Mouse (Mus musculus): ENCODE results near the gene Abca3. TPM values are rescaled to one million over a fixed set of nuclear protein-coding genes. Genes with fewer than 3 reads are reported as not detected.

The Abca3 gene
- polyA plus RNA-seq, 1 experiment from 2014 or later, result 14.5 TPM

GRCm38 (mm10) chr17:24352370-24353194 is 832 bp downstream of the Abca3 start:
- WGBS, result 1% methylated on average over 36 of the region's 36 CpGs
- DNase-seq (ENCODE audit: low spot score) (no peak), ATAC-seq (no peak)
- H3K9ac ChIP-seq (ENCODE audit: low read length), result peak overlapping the region; percentile 90
- H3K4me1 ChIP-seq (ENCODE audit: control insufficient read depth, insufficient read depth, low read length), result peaks cover 8% of the 10 kb centered on the region; the same call in 1 of the 2 replicates
- no peaks in the 10 kb centered on the region for H3K36me3 ChIP-seq (ENCODE audit: control insufficient read depth, insufficient read depth, low read length)
- peaks cover 2% of the 10 kb centered on the region; the same call in 1 of the 2 replicates for H3K27me3 ChIP-seq (replicated peaks; ENCODE audit: control insufficient read depth, insufficient read depth, low read length)
- H3K4me3 ChIP-seq (ENCODE audit: low read depth, low read length), result peak overlapping the region; percentile 83
- H3K27ac ChIP-seq (ENCODE audit: low read depth, low read length), result peak overlapping the region; percentile 60
- H3K9me3 ChIP-seq (replicated peaks; ENCODE audit: control insufficient read depth, low read length), result no peaks in the 10 kb centered on the region
- H3K4me2 ChIP-seq (ENCODE audit: low read length), result peak overlapping the region; percentile 87

DNA sequence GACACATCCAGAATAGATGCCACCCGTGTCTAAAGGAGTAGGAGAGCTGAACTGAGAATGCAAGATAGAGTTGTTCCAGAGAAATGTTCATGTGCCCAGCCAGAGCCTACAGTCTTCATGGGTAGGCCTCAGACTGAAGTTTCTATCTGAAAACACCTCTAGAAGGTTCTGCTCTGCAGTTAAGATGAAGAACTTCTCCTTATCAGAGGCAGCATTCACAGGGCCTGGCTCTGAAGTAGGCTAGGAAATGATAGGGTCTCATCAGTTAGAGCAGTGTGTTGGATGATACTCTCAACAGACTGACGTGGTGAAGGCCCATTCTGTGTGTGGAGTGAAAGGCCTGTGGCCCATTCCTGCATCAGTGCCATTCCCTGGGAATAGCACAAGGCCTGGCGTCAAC is 2.2 kb downstream of the Abca3 start:
- Histone ChIP-seq H3K27ac (ENCODE audit: low read depth, low read length) (no peak overlapping the region), H3K36me3 (ENCODE audit: control insufficient read depth, insufficient read depth, low read length) (no peaks in the 10 kb centered on the region), H3K27me3 (replicated peaks; ENCODE audit: control insufficient read depth, insufficient read depth, low read length) (peaks cover 2% of the 10 kb centered on the region; the same call in 1 of the 2 replicates), H3K4me1 (ENCODE audit: control insufficient read depth, insufficient read depth, low read length) (peaks cover 8% of the 10 kb centered on the region; the same call in 1 of the 2 replicates), H3K9me3 (replicated peaks; ENCODE audit: control insufficient read depth, low read length) (no peaks in the 10 kb centered on the region), H3K4me2 (ENCODE audit: low read length) (no peak overlapping the region), H3K4me3 (ENCODE audit: low read depth, low read length) (no peak overlapping the region), H3K9ac (ENCODE audit: low read length) (no peak overlapping the region)
- 85% methylated on average over 3 of the region's 3 CpGs for WGBS
- ATAC-seq (no peak), DNase-seq (ENCODE audit: low spot score) (no peak)

GRCm38 (mm10) chr17:24355284-24355683 is 3.5 kb downstream of the Abca3 start:
- Histone ChIP-seq H3K27ac (ENCODE audit: low read depth, low read length) (no peak overlapping the region), H3K4me1 (ENCODE audit: control insufficient read depth, insufficient read depth, low read length) (peaks cover 8% of the 10 kb centered on the region; the same call in 1 of the 2 replicates), H3K9ac (ENCODE audit: low read length) (no peak overlapping the region), H3K4me2 (ENCODE audit: low read length) (no peak overlapping the region), H3K27me3 (replicated peaks; ENCODE audit: control insufficient read depth, insufficient read depth, low read length) (no peaks in the 10 kb centered on the region; the same call in 1 of the 2 replicates), H3K4me3 (ENCODE audit: low read depth, low read length) (no peak overlapping the region), H3K9me3 (replicated peaks; ENCODE audit: control insufficient read depth, low read length) (no peaks in the 10 kb centered on the region), H3K36me3 (ENCODE audit: control insufficient read depth, insufficient read depth, low read length) (0 out of 2 replicates have a peak, but pooled peaks cover 4% of the 10 kb centered on the region)
- WGBS, result 86% methylated on average over 8 of the region's 8 CpGs
- no peak for DNase-seq (ENCODE audit: low spot score)
- ATAC-seq, result no peak

DNA sequence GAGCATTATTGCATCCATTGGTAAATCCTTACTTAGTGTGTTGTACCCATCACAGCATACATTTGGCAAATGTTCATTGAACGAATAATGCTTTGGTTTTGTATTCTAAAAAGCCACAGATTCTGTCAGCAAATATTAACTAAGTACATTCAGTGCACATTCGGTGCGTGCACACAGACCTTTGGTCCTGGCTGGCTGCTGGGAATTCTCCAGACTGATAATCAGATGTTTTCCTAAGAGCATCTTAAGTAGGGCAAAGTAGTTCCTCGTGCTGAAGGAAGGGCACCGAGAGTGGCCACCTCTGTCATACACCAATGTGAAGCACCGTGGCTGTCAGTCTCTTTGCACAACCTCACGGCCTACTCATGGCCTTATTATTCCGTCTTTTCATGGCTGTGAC is 7.3 kb downstream of the Abca3 start:
- Histone ChIP-seq H3K27me3 (replicated peaks; ENCODE audit: control insufficient read depth, insufficient read depth, low read length) (no peaks in the 10 kb centered on the region), H3K9ac (ENCODE audit: low read length) (no peak overlapping the region), H3K4me1 (ENCODE audit: control insufficient read depth, insufficient read depth, low read length) (no peaks in the 10 kb centered on the region), H3K27ac (ENCODE audit: low read depth, low read length) (no peak overlapping the region), H3K4me3 (ENCODE audit: low read depth, low read length) (no peak overlapping the region), H3K36me3 (ENCODE audit: control insufficient read depth, insufficient read depth, low read length) (0 out of 2 replicates have a peak, but pooled peaks cover 4% of the 10 kb centered on the region), H3K9me3 (replicated peaks; ENCODE audit: control insufficient read depth, low read length) (no peaks in the 10 kb centered on the region), H3K4me2 (ENCODE audit: low read length) (no peak overlapping the region)
- DNase-seq (ENCODE audit: low spot score), result no peak
- no peak for ATAC-seq
- WGBS, result 88% methylated on average over 8 of the region's 8 CpGs

- no peak overlapping the region for H3K4me3 ChIP-seq (ENCODE audit: low read depth, low read length)
- H3K27ac ChIP-seq (ENCODE audit: low read depth, low read length), result no peak overlapping the region
- no peaks in the 10 kb centered on the region for H3K4me1 ChIP-seq (ENCODE audit: control insufficient read depth, insufficient read depth, low read length)
- H3K9me3 ChIP-seq (replicated peaks; ENCODE audit: control insufficient read depth, low read length), result no peaks in the 10 kb centered on the region
- H3K9ac ChIP-seq (ENCODE audit: low read length), result no peak overlapping the region
- no peak overlapping the region for H3K4me2 ChIP-seq (ENCODE audit: low read length)
- ATAC-seq (no peak), DNase-seq (ENCODE audit: low spot score) (no peak)
- no peaks in the 10 kb centered on the region for H3K27me3 ChIP-seq (replicated peaks; ENCODE audit: control insufficient read depth, insufficient read depth, low read length)
- H3K36me3 ChIP-seq (ENCODE audit: control insufficient read depth, insufficient read depth, low read length), result 0 out of 2 replicates have a peak, but pooled peaks cover 4% of the 10 kb centered on the region
- WGBS, result 64% methylated on average over 2 of the region's 2 CpGs
Measured at GRCm38 (mm10) chr17:24359903-24360302, 8.2 kb downstream of the Abca3 start.

DNA sequence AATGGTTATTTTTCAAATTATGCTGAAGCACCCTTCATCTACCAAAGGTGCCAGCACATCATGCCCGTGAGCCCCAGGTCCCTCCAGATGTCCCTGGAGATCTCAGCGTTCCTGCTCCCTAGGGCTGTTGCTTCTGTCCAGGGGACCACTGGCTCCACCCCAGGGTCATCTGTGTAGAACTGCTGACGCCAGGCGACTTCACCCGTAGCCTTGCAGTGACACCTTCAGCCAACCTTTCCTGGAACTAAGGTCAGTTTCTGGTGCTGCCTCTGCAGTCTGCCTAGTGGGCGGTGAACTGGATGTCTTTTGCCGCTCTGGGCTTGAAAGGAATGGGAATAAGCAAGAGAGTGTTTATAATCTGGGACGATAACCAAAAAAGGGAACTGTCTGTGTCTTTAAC is 9.1 kb downstream of the Abca3 start:
- ATAC-seq, result no peak
- no peaks in the 10 kb centered on the region for H3K27me3 ChIP-seq (replicated peaks; ENCODE audit: control insufficient read depth, insufficient read depth, low read length)
- WGBS, result 91% methylated on average over 8 of the region's 8 CpGs

DNA sequence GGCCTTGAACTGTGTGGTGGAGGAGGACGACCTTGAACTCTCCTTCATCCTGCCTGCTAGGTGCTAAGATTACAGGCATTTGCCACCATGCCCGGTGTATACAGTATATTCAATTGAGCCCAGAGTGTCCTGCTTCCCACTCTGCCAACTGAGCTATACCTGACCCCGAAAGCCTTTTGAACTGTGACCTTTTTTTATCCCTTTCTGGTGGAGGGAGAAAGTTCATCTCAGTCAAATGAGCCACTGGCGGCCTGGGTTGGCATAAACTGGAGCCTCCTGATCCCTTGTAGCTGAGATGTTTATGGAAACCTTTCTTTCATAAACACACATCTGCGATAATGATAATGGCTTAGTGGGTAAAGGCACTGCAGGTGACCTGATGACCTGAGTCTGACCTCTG is 9.5 kb downstream of the Abca3 start:
- DNase-seq (ENCODE audit: low spot score), result no peak
- WGBS, result 91% methylated on average over 5 of the region's 5 CpGs
- H3K4me1 ChIP-seq (ENCODE audit: control insufficient read depth, insufficient read depth, low read length), result no peaks in the 10 kb centered on the region

More for the DNA sequence above, 9.1 kb downstream of the Abca3 start:
- Histone ChIP-seq H3K9me3 (replicated peaks; ENCODE audit: control insufficient read depth, low read length) (no peaks in the 10 kb centered on the region), H3K9ac (ENCODE audit: low read length) (no peak overlapping the region), H3K4me1 (ENCODE audit: control insufficient read depth, insufficient read depth, low read length) (no peaks in the 10 kb centered on the region), H3K27ac (ENCODE audit: low read depth, low read length) (no peak overlapping the region), H3K4me3 (ENCODE audit: low read depth, low read length) (no peak overlapping the region), H3K36me3 (ENCODE audit: control insufficient read depth, insufficient read depth, low read length) (peaks cover 6% of the 10 kb centered on the region; the same call in 1 of the 2 replicates), H3K4me2 (ENCODE audit: low read length) (no peak overlapping the region)
- no peak for DNase-seq (ENCODE audit: low spot score)

DNA sequence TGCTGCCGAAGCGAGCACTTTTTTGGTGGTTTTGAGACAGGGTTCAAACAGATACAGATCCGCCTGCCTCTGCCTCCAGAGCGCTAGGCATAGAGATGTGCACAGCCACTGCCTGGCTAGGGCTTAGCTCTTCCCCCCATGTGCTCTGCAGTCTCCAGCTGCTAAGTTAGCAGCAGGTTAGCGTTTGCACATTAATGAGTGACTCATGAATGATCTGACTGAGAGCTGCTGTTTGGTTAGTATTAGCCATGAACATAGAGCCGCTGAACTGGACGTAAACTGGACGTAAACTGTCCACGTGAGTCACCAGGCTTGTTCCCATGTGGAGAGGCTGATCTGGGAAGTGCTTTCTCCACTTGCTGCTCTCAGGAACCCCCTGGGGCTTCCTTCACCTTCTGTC is 10.8 kb downstream of the Abca3 start:
- H3K4me2 ChIP-seq (ENCODE audit: low read length), result no peak overlapping the region
- H3K36me3 ChIP-seq (ENCODE audit: control insufficient read depth, insufficient read depth, low read length), result peaks cover 20% of the 10 kb centered on the region
- H3K27ac ChIP-seq (ENCODE audit: low read depth, low read length), result no peak overlapping the region
- DNase-seq (ENCODE audit: low spot score) (no peak), ATAC-seq (no peak)
- no peaks in the 10 kb centered on the region for H3K4me1 ChIP-seq (ENCODE audit: control insufficient read depth, insufficient read depth, low read length)
- no peaks in the 10 kb centered on the region for H3K9me3 ChIP-seq (replicated peaks; ENCODE audit: control insufficient read depth, low read length)
- H3K9ac ChIP-seq (ENCODE audit: low read length), result no peak overlapping the region
- H3K27me3 ChIP-seq (replicated peaks; ENCODE audit: control insufficient read depth, insufficient read depth, low read length), result no peaks in the 10 kb centered on the region
- WGBS, result 79% methylated on average over 9 of the region's 9 CpGs
- H3K4me3 ChIP-seq (ENCODE audit: low read depth, low read length), result no peak overlapping the region

More for the DNA sequence above, 9.5 kb downstream of the Abca3 start:
- Histone ChIP-seq H3K9me3 (replicated peaks; ENCODE audit: control insufficient read depth, low read length) (no peaks in the 10 kb centered on the region), H3K4me3 (ENCODE audit: low read depth, low read length) (no peak overlapping the region), H3K4me2 (ENCODE audit: low read length) (no peak overlapping the region), H3K27me3 (replicated peaks; ENCODE audit: control insufficient read depth, insufficient read depth, low read length) (no peaks in the 10 kb centered on the region), H3K36me3 (ENCODE audit: control insufficient read depth, insufficient read depth, low read length) (peaks cover 10% of the 10 kb centered on the region; the same call in 1 of the 2 replicates), H3K9ac (ENCODE audit: low read length) (no peak overlapping the region), H3K27ac (ENCODE audit: low read depth, low read length) (no peak overlapping the region)
- no peak for ATAC-seq

DNA sequence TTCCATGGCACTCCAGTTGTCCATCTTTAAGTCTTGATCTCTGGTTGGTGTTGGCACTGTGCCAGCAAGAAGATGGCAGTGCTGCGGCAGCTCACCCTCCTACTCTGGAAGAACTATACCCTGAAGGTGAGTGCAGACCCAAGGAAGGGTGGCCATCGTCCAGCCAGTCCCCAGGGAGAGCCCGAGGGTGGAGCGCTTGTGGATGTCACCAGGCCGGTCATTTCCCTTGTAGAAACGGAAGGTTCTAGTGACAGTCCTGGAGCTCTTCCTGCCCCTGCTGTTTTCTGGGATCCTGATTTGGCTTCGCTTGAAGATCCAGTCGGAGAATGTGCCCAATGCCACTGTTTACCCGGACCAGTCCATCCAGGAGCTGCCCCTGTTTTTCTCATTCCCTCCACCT is 12.7 kb downstream of the Abca3 start:
- no peak overlapping the region for H3K9ac ChIP-seq (ENCODE audit: low read length)
- DNase-seq (ENCODE audit: low spot score) (no peak), ATAC-seq (no peak)
- H3K27me3 ChIP-seq (replicated peaks; ENCODE audit: control insufficient read depth, insufficient read depth, low read length), result no peaks in the 10 kb centered on the region
- no peaks in the 10 kb centered on the region for H3K4me1 ChIP-seq (ENCODE audit: control insufficient read depth, insufficient read depth, low read length)
- WGBS, result 88% methylated on average over 9 of the region's 9 CpGs
- H3K27ac ChIP-seq (ENCODE audit: low read depth, low read length), result no peak overlapping the region
- peaks cover 21% of the 10 kb centered on the region for H3K36me3 ChIP-seq (ENCODE audit: control insufficient read depth, insufficient read depth, low read length)
- no peak overlapping the region for H3K4me2 ChIP-seq (ENCODE audit: low read length)
- no peak overlapping the region for H3K4me3 ChIP-seq (ENCODE audit: low read depth, low read length)
- H3K9me3 ChIP-seq (replicated peaks; ENCODE audit: control insufficient read depth, low read length), result no peaks in the 10 kb centered on the region

Data from forebrain, embryonic 14.5 days (tissue).